ENCODE assay signal across 12 mouse cellular contexts in the genomic region with DNA sequence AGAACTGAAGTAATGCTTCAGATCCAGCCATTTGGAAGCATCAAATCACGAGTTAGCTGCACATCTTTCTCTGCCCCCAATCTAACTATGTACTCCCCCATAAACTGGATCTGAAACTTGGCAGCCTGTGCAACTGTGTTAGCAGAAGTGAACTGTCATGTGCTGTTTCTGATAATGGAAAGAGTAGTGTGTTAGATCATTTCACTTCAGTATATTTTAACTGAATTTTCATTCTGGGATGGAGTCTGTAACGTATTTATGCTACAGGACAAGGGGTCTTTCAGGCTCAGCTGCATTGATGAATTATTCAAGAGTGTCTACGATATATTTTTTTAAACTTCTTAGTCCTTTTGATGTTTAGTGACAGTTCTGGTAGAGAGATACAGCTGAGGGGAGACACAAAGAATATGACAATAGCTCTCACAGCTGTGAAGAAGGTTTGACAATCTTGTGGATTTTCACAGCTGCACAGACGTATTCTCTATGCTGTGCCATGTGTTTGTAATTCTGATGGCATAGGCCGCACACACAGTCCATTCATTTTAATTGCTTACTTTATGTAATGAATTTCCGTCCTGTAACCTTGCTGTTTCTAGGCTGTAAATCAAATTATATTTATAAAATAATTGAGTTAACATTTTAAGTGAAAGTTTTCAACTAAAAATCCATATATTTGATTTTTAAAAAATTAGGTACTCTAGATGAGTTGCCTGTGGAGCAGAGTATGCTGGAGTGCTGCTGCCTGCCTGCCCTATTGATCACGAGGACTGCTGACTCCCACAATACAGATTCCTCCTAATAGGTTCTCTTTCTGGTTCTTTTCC. TPM values are rescaled to one million over a fixed set of nuclear protein-coding genes. Genes with fewer than 3 reads are reported as not detected.
DNase-seq lines count a peak whose midpoint lies in the region; ATAC-seq lines count a peak whose summit lies in the region.
"Had no signal": no experiment of that assay in that cellular context is flagged by ENCODE, and none has a peak within 500 bp of the region (broad histone marks: within the 10 kb centered on the region; RNA-seq: fewer than 3 reads in every experiment).

No protein-coding gene starts in this region.

- 40% methylated on average over 7 of the region's 7 CpGs for WGBS in neural tube, embryonic 12.5 days
- 28% methylated on average over 7 of the region's 7 CpGs for WGBS in forebrain, embryonic 16.5 days
- WGBS in midbrain, embryonic 16.5 days: 19% methylated on average over 7 of the region's 7 CpGs

- H3K4me2 ChIP-seq in neural tube, embryonic 12.5 days (replicated peaks): no peak overlapping the region
- H3K4me2 ChIP-seq in forebrain, embryonic 16.5 days (ENCODE audit: low read length): no peak overlapping the region
- no peak overlapping the region for H3K4me2 ChIP-seq in midbrain, embryonic 16.5 days (ENCODE audit: low read length)
- H3K4me2 ChIP-seq: heart, embryonic 13.5 days; neural tube, embryonic 13.5 days had no signal

- no peaks in the 10 kb centered on the region for H3K27me3 ChIP-seq in neural tube, embryonic 12.5 days (replicated peaks)
- H3K27me3 ChIP-seq in forebrain, embryonic 16.5 days (replicated peaks; ENCODE audit: control insufficient read depth, insufficient read depth, low read length): no peaks in the 10 kb centered on the region
- no peaks in the 10 kb centered on the region for H3K27me3 ChIP-seq in midbrain, embryonic 16.5 days (ENCODE audit: control insufficient read depth, insufficient read depth, low read depth, low read length)
- H3K27me3 ChIP-seq: heart, embryonic 13.5 days; neural tube, embryonic 13.5 days had no signal

- no peak for DNase-seq in neural tube, embryonic 10.5 days (ENCODE audit: extremely low spot score, low spot score)
- DNase-seq in layer of hippocampus, adult 8-10 months (ENCODE audit: low spot score in 2 of 2): peak; percentile 9 to 18
- no peak for DNase-seq in thymus, postnatal 36 days
- no peak for DNase-seq in spleen, postnatal 10 days (ENCODE audit: low spot score in 2 of 2)
- no peak for DNase-seq in spleen, postnatal 4 days (ENCODE audit: low spot score in 2 of 2)
- DNase-seq: kidney, postnatal 14 days; liver, postnatal 0 days had no signal

- ATAC-seq in neural tube, embryonic 12.5 days (ENCODE audit: low FRiP score, low read depth): peak; percentile 51; the same call in 1 of the 2 replicates
- ATAC-seq in forebrain, embryonic 16.5 days: peak; percentile 89
- ATAC-seq in midbrain, embryonic 16.5 days: peak; percentile 94
- ATAC-seq: liver, postnatal 0 days had no signal

- H3K4me1 ChIP-seq in neural tube, embryonic 12.5 days: no peaks in the 10 kb centered on the region
- peaks cover 3% of the 10 kb centered on the region; the same call in 1 of the 2 replicates for H3K4me1 ChIP-seq in forebrain, embryonic 16.5 days (replicated peaks; ENCODE audit: control insufficient read depth, insufficient read depth, low read length)
- no peaks in the 10 kb centered on the region; the same call in 1 of the 2 replicates for H3K4me1 ChIP-seq in midbrain, embryonic 16.5 days (ENCODE audit: control insufficient read depth, insufficient read depth, low read length)
- H3K4me1 ChIP-seq: heart, embryonic 13.5 days had no signal

- no peak overlapping the region for H3K27ac ChIP-seq in neural tube, embryonic 12.5 days
- H3K27ac ChIP-seq in forebrain, embryonic 16.5 days (ENCODE audit: low read length): no peak overlapping the region
- H3K27ac ChIP-seq in midbrain, embryonic 16.5 days (ENCODE audit: low read length): no peak overlapping the region
- H3K27ac ChIP-seq: heart, embryonic 13.5 days; neural tube, embryonic 13.5 days had no signal

- no peaks in the 10 kb centered on the region for H3K36me3 ChIP-seq in neural tube, embryonic 12.5 days
- no peaks in the 10 kb centered on the region for H3K36me3 ChIP-seq in forebrain, embryonic 16.5 days (ENCODE audit: control insufficient read depth, insufficient read depth)
- no peaks in the 10 kb centered on the region for H3K36me3 ChIP-seq in midbrain, embryonic 16.5 days (ENCODE audit: control insufficient read depth, insufficient read depth, low read length)
- H3K36me3 ChIP-seq: heart, embryonic 13.5 days; neural tube, embryonic 13.5 days had no signal

- no peak overlapping the region for H3K9ac ChIP-seq in neural tube, embryonic 12.5 days
- H3K9ac ChIP-seq in forebrain, embryonic 16.5 days (replicated peaks; ENCODE audit: low read depth, low read length): no peak overlapping the region
- no peak overlapping the region for H3K9ac ChIP-seq in midbrain, embryonic 16.5 days (ENCODE audit: low read depth, low read length)
- H3K9ac ChIP-seq: heart, embryonic 13.5 days; liver, postnatal 0 days; neural tube, embryonic 13.5 days had no signal

- H3K9me3 ChIP-seq in neural tube, embryonic 12.5 days: no peaks in the 10 kb centered on the region
- H3K9me3 ChIP-seq in forebrain, embryonic 16.5 days (ENCODE audit: control insufficient read depth, low read length): no peaks in the 10 kb centered on the region
- H3K9me3 ChIP-seq in midbrain, embryonic 16.5 days (replicated peaks; ENCODE audit: control insufficient read depth, low read length, poor library complexity, severe bottlenecking): no peaks in the 10 kb centered on the region
- H3K9me3 ChIP-seq: heart, embryonic 13.5 days; neural tube, embryonic 13.5 days had no signal

- no peak overlapping the region for H3K4me3 ChIP-seq in neural tube, embryonic 12.5 days
- no peak overlapping the region for H3K4me3 ChIP-seq in forebrain, embryonic 16.5 days (replicated peaks; ENCODE audit: low read length)
- H3K4me3 ChIP-seq in midbrain, embryonic 16.5 days (ENCODE audit: low read depth, low read length): no peak overlapping the region
- H3K4me3 ChIP-seq: heart, embryonic 13.5 days; neural tube, embryonic 13.5 days had no signal

RNA-seq across cellular contexts. Expression of a gene that starts 43.6 kb away (rescaled TPM):
- 0.08 TPM in 1 of 2 replicates, not detected in the other for polyA plus RNA-seq in neural tube, embryonic 12.5 days (2016; fragmentation: Nextera tagmentation; extraction: Ambion mirVana)
- not detected in 2 replicates for polyA plus RNA-seq in forebrain, embryonic 16.5 days (2015; fragmentation: Nextera tagmentation; extraction: Ambion mirVana)
- total RNA-seq in layer of hippocampus, adult 8-10 months (2022): under 1 TPM in 2 of 4 experiments, not detected in 2; 0.14 to 0.22 TPM
- polyA plus RNA-seq in midbrain, embryonic 16.5 days (2015; fragmentation: Nextera tagmentation; extraction: Ambion mirVana): 0.02 and 0.05 TPM in 2 replicates
- polyA plus RNA-seq: neural tube, embryonic 13.5 days had no signal

Comparison
In these comparisons a context has a peak if more than half of its experiments do, and no peak if none do; other contexts are left out.
1. DNase-seq: peak in layer of hippocampus, adult 8-10 months (2 of 2); none in neural tube, embryonic 10.5 days (single experiment), thymus, postnatal 36 days (0 of 2), spleen, postnatal 10 days (0 of 2) and spleen, postnatal 4 days (0 of 2).
2. Peak in every context shown above with its lines, with median percentiles within 50 percentile points of each other: ATAC-seq.